Comparison of ENCODE assay signal across 34 mouse cellular contexts in the genomic region with DNA sequence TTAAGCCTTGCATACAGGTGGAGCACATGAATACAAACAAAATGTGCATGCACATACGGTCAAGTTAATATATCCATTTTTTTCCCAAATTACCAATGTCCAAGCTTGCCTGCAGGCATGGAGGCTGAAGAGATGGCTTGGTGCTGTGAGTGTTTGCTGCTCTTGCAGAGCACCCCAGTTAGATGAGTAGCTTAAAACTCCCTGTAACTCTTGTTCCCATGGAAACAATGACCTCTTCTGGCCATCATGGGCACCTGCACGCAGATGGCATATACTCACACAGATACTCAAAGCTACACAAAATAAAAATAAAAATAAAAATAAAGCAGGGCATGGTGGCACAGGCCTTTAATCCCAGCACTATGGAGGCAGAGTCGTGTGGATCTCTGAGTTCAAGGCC. TPM values are rescaled to one million over a fixed set of nuclear protein-coding genes. Genes with fewer than 3 reads are reported as not detected.
A peak's percentile ranks its signal among the peaks of the same experiment; 100 is the strongest.
DNase-seq lines count a peak whose midpoint lies in the region; ATAC-seq and TF ChIP-seq lines count a peak whose summit lies in the region.
"Had no signal": no experiment of that assay in that cellular context is flagged by ENCODE, and none has a peak within 500 bp of the region (broad histone marks: within the 10 kb centered on the region; RNA-seq: fewer than 3 reads in every experiment).

No protein-coding gene starts in this region.

- WGBS in midbrain, postnatal 0 days, result 92% methylated on average over 3 of the region's 3 CpGs
- WGBS in midbrain, embryonic 16.5 days, result 95% methylated on average over 3 of the region's 3 CpGs
- 85% methylated on average over 3 of the region's 3 CpGs for WGBS in heart, embryonic 12.5 days

- no peaks in the 10 kb centered on the region for H3K27me3 ChIP-seq in midbrain, postnatal 0 days (ENCODE audit: insufficient read depth, low read length)
- no peaks in the 10 kb centered on the region for H3K27me3 ChIP-seq in midbrain, embryonic 16.5 days (ENCODE audit: control insufficient read depth, insufficient read depth, low read depth, low read length)
- H3K27me3 ChIP-seq in heart, embryonic 12.5 days (replicated peaks), result no peaks in the 10 kb centered on the region
- H3K27me3 ChIP-seq: CH12.LX; forebrain, embryonic 13.5 days; heart, embryonic 15.5 days; Patski had no signal

- ATAC-seq in midbrain, postnatal 0 days (ENCODE audit: low FRiP score), result no peak
- ATAC-seq in midbrain, embryonic 16.5 days, result no peak
- ATAC-seq in heart, embryonic 12.5 days (ENCODE audit: insufficient number of reproducible peaks, low FRiP score), result no peak
- ATAC-seq: activated CD4-positive, CD25-positive, alpha-beta regulatory T cell, adult 4 months; forebrain, embryonic 13.5 days; forebrain, embryonic 16.5 days; hindbrain, postnatal 0 days; inflammation-experienced regulatory T-cells, adult 6 months; Patski had no signal

- no peak overlapping the region for H3K4me2 ChIP-seq in midbrain, postnatal 0 days (ENCODE audit: low read depth, low read length, poor library complexity, severe bottlenecking)
- no peak overlapping the region for H3K4me2 ChIP-seq in midbrain, embryonic 16.5 days (ENCODE audit: low read length)
- no peak overlapping the region for H3K4me2 ChIP-seq in heart, embryonic 12.5 days
- H3K4me2 ChIP-seq: forebrain, embryonic 13.5 days; heart, embryonic 11.5 days; heart, embryonic 15.5 days; hindbrain, embryonic 14.5 days had no signal

- intact Hi-C loops in heart, postnatal 10 days (cut with DNase I), result loop anchor here (1.0 kb wide), 1 partner anchor 52 kb away; no protein-coding TSS in a partner anchor

- no peaks in the 10 kb centered on the region for H3K9me3 ChIP-seq in midbrain, postnatal 0 days (ENCODE audit: low read length)
- no peaks in the 10 kb centered on the region for H3K9me3 ChIP-seq in midbrain, embryonic 16.5 days (replicated peaks; ENCODE audit: control insufficient read depth, low read length, poor library complexity, severe bottlenecking)
- H3K9me3 ChIP-seq in heart, embryonic 12.5 days (replicated peaks), result no peaks in the 10 kb centered on the region
- H3K9me3 ChIP-seq: forebrain, embryonic 10.5 days; forebrain, embryonic 13.5 days; heart, embryonic 15.5 days had no signal

- H3K4me1 ChIP-seq in midbrain, postnatal 0 days (ENCODE audit: insufficient read depth, low read length), result 0 out of 2 replicates have a peak, but pooled peaks cover 2% of the 10 kb centered on the region
- H3K4me1 ChIP-seq in midbrain, embryonic 16.5 days (ENCODE audit: control insufficient read depth, insufficient read depth, low read length), result peaks cover 15% of the 10 kb centered on the region
- peaks cover 14% of the 10 kb centered on the region for H3K4me1 ChIP-seq in heart, embryonic 12.5 days (replicated peaks)

- peak; percentile 66 for DNase-seq in heart, adult 11 months
- DNase-seq in heart, postnatal 10 days, result no peak
- no peak for DNase-seq in midbrain, postnatal 0 days (ENCODE audit: low spot score)
- peak; percentile 61 for DNase-seq in R1 (ENCODE audit: low read depth, low spot score)
- DNase-seq in adrenal gland, postnatal 36 days, result no peak
- DNase-seq in layer of hippocampus, adult 9-11 months, result no peak
- DNase-seq: adrenal gland, adult 8-10 months; adrenal gland, postnatal 25 days; B cell, adult 2 months; cerebellum, adult 18-20 months; cerebellum, adult 9-10 months; cerebellum, postnatal 14 days; gastrocnemius, postnatal 10 days; gastrocnemius, postnatal 36 days; heart, postnatal 14 days; heart, postnatal 4 days had no signal

- no peak overlapping the region for H3K9ac ChIP-seq in midbrain, postnatal 0 days (replicated peaks; ENCODE audit: low read length, poor library complexity, severe bottlenecking)
- no peak overlapping the region for H3K9ac ChIP-seq in midbrain, embryonic 16.5 days (ENCODE audit: low read depth, low read length)
- no peak overlapping the region for H3K9ac ChIP-seq in heart, embryonic 12.5 days
- H3K9ac ChIP-seq: forebrain, embryonic 13.5 days; heart, embryonic 15.5 days; hindbrain, embryonic 14.5 days had no signal

- no peak overlapping the region for H3K4me3 ChIP-seq in midbrain, postnatal 0 days (ENCODE audit: low read depth, low read length)
- no peak overlapping the region for H3K4me3 ChIP-seq in midbrain, embryonic 16.5 days (ENCODE audit: low read depth, low read length)
- no peak overlapping the region for H3K4me3 ChIP-seq in heart, embryonic 12.5 days
- H3K4me3 ChIP-seq: forebrain, embryonic 10.5 days; forebrain, embryonic 13.5 days; heart, embryonic 15.5 days had no signal

- H3K27ac ChIP-seq in midbrain, postnatal 0 days (ENCODE audit: low read depth, low read length), result no peak overlapping the region
- no peak overlapping the region for H3K27ac ChIP-seq in midbrain, embryonic 16.5 days (ENCODE audit: low read length)
- H3K27ac ChIP-seq in heart, embryonic 12.5 days (ENCODE audit: poor library complexity, severe bottlenecking), result no peak overlapping the region
- H3K27ac ChIP-seq: forebrain, embryonic 10.5 days; forebrain, embryonic 13.5 days; heart, embryonic 15.5 days; hindbrain, embryonic 14.5 days; hindbrain, postnatal 0 days had no signal

- 0 out of 2 replicates have a peak, but pooled peaks cover 3% of the 10 kb centered on the region for H3K36me3 ChIP-seq in midbrain, postnatal 0 days (ENCODE audit: insufficient read depth, low read length)
- H3K36me3 ChIP-seq in midbrain, embryonic 16.5 days (ENCODE audit: control insufficient read depth, insufficient read depth, low read length), result no peaks in the 10 kb centered on the region
- 0 out of 2 replicates have a peak, but pooled peaks cover 3% of the 10 kb centered on the region for H3K36me3 ChIP-seq in heart, embryonic 12.5 days
- H3K36me3 ChIP-seq: heart, embryonic 15.5 days had no signal

- 0 out of 2 replicates have a peak, but pooled peaks have one; percentile 9 for TF ChIP-seq CTCF in midbrain, postnatal 0 days (IDR thresholded peaks at IDR 0.05)

RNA-seq across cellular contexts. Expression of gene Lamtor4, which starts 2.2 kb away (rescaled TPM):
- total RNA-seq in heart, postnatal 10 days (2021), result 10 to 100 TPM; 75.6 to 77.5 TPM
- total RNA-seq in midbrain, postnatal 0 days (2014; rRNA removed), result 59.1 and 79.6 TPM in 2 replicates
- polyA plus RNA-seq in midbrain, postnatal 0 days (2015; fragmentation: Nextera tagmentation; extraction: Ambion mirVana), result 99.8 and 104 TPM in 2 replicates
- 95.4 and 101 TPM in 2 replicates for polyA plus RNA-seq in midbrain, embryonic 16.5 days (2015; fragmentation: Nextera tagmentation; extraction: Ambion mirVana)
- total RNA-seq in adrenal gland, postnatal 36 days (2021), result 10 to 100 TPM; 76.3 to 99.9 TPM
- 62.4 and 70.7 TPM in 2 replicates for polyA plus RNA-seq in heart, embryonic 12.5 days (2016; fragmentation: Nextera tagmentation; extraction: Ambion mirVana)

RNA-seq across cellular contexts. Expression of gene BC037034, which starts 10.8 kb away (rescaled TPM):
- total RNA-seq in heart, postnatal 10 days (2021), result 1 to 10 TPM; 5.4 to 6.5 TPM
- 73.1 and 79.2 TPM in 2 replicates for total RNA-seq in midbrain, postnatal 0 days (2014; rRNA removed)
- 15.4 and 17.3 TPM in 2 replicates for polyA plus RNA-seq in midbrain, postnatal 0 days (2015; fragmentation: Nextera tagmentation; extraction: Ambion mirVana)
- 14.7 and 15.6 TPM in 2 replicates for polyA plus RNA-seq in midbrain, embryonic 16.5 days (2015; fragmentation: Nextera tagmentation; extraction: Ambion mirVana)
- total RNA-seq in adrenal gland, postnatal 36 days (2021), result 10 to 100 TPM; 20.6 to 30.4 TPM
- 7.9 and 8.0 TPM in 2 replicates for polyA plus RNA-seq in heart, embryonic 12.5 days (2016; fragmentation: Nextera tagmentation; extraction: Ambion mirVana)

RNA-seq across cellular contexts. Expression of gene Gal3st4, which starts 19.6 kb away (rescaled TPM):
- total RNA-seq in heart, postnatal 10 days (2021), result under 1 TPM; 0.36 to 0.47 TPM
- total RNA-seq in midbrain, postnatal 0 days (2014; rRNA removed), result 0.71 and 1.4 TPM in 2 replicates
- polyA plus RNA-seq in midbrain, postnatal 0 days (2015; fragmentation: Nextera tagmentation; extraction: Ambion mirVana), result 1.7 TPM in 2 replicates
- polyA plus RNA-seq in midbrain, embryonic 16.5 days (2015; fragmentation: Nextera tagmentation; extraction: Ambion mirVana), result 1.8 and 2.3 TPM in 2 replicates
- under 1 TPM in 1 of 2 experiments, not detected in 1; 0.17 TPM for total RNA-seq in adrenal gland, postnatal 36 days (2021)
- polyA plus RNA-seq in heart, embryonic 12.5 days (2016; fragmentation: Nextera tagmentation; extraction: Ambion mirVana), result 0.82 and 0.92 TPM in 2 replicates
- total RNA-seq: adrenal gland, postnatal 25 days; granulocyte monocyte progenitor cell, adult 5-6 weeks had no signal

RNA-seq across cellular contexts. Expression of gene Gm43720, which starts 26.7 kb away (rescaled TPM):
- not detected for total RNA-seq in heart, postnatal 10 days (2021)
- 0.11 TPM in 1 of 2 replicates, not detected in the other for total RNA-seq in midbrain, postnatal 0 days (2014; rRNA removed)
- polyA plus RNA-seq in midbrain, postnatal 0 days (2015; fragmentation: Nextera tagmentation; extraction: Ambion mirVana), result 0.05 TPM in 1 of 2 replicates, not detected in the other
- 0.09 and 0.27 TPM in 2 replicates for polyA plus RNA-seq in midbrain, embryonic 16.5 days (2015; fragmentation: Nextera tagmentation; extraction: Ambion mirVana)
- not detected for total RNA-seq in adrenal gland, postnatal 36 days (2021)
- 0.04 and 0.09 TPM in 2 replicates for polyA plus RNA-seq in heart, embryonic 12.5 days (2016; fragmentation: Nextera tagmentation; extraction: Ambion mirVana)
- total RNA-seq: adrenal gland, adult 8-10 months; adrenal gland, postnatal 25 days; CH12.LX; ES-E14; gastrocnemius, adult 18-20 months; gastrocnemius, postnatal 36 days; heart, adult 8-10 months; heart, postnatal 4 days; hindbrain, postnatal 0 days had no signal
- polyA plus RNA-seq: activated CD4-positive, CD25-positive, alpha-beta regulatory T cell, adult 4 months; embryonic facial prominence, embryonic 11.5 days had no signal

RNA-seq across cellular contexts. Expression of gene Gpc2, which starts 26.7 kb away (rescaled TPM):
- total RNA-seq in heart, postnatal 10 days (2021), result 1 to 10 TPM in 1 of 2 experiments, under 1 TPM in 1; 0.86 to 1.1 TPM
- total RNA-seq in midbrain, postnatal 0 days (2014; rRNA removed), result 134 and 154 TPM in 2 replicates
- 50.5 and 50.7 TPM in 2 replicates for polyA plus RNA-seq in midbrain, postnatal 0 days (2015; fragmentation: Nextera tagmentation; extraction: Ambion mirVana)
- polyA plus RNA-seq in midbrain, embryonic 16.5 days (2015; fragmentation: Nextera tagmentation; extraction: Ambion mirVana), result 179 and 220 TPM in 2 replicates
- under 1 TPM; 0.26 to 0.36 TPM for total RNA-seq in adrenal gland, postnatal 36 days (2021)
- polyA plus RNA-seq in heart, embryonic 12.5 days (2016; fragmentation: Nextera tagmentation; extraction: Ambion mirVana), result 13.1 and 15.1 TPM in 2 replicates
- total RNA-seq: CH12.LX; gastrocnemius, adult 18-20 months; gastrocnemius, postnatal 36 days had no signal
- polyA plus RNA-seq: activated CD4-positive, CD25-positive, alpha-beta regulatory T cell, adult 4 months had no signal

Comparison
In these comparisons a context has a peak if more than half of its experiments do, and no peak if none do; other contexts are left out.
1. DNase-seq: peak in heart, adult 11 months (single experiment) and R1 (single experiment); none in heart, postnatal 10 days (0 of 2), midbrain, postnatal 0 days (single experiment), adrenal gland, postnatal 36 days (0 of 2) and layer of hippocampus, adult 9-11 months (single experiment).